Mouse (Mus musculus) neutrophil, adult 5-6 weeks (primary cell): Measurements from ENCODE around the gene Usp25. TPM values are rescaled to one million over a fixed set of nuclear protein-coding genes. Genes with fewer than 3 reads are reported as not detected.

Experiments used
- ATAC-seq: fragments of 151-379, 151-347 bp; 2 replicates; pipeline ENCODE4 v1.8.0; 2017; ENCODE audit warnings: mild to moderate bottlenecking, moderate TSS enrichment; ENCODE audit not compliant: insufficient number of reproducible peaks, poor library complexity, low FRiP score, severe bottlenecking; ENCODE audit errors: extremely low read depth
- total RNA-seq: library from RNA; stranded (forward); fragments of 200-1000 nt; gene quantifications from 2 replicates; pipeline ENCODE4 v1.2.3, GENCODE M21; 2017

The Usp25 gene
- total RNA-seq, 1 experiment from 2014 or later = 151 TPM

GRCm38 (mm10) chr16:77103637-77104264 lies 90.2 kb downstream of the Usp25 start:
- ATAC-seq = no peak

- ATAC-seq = no peak
Observed at GRCm38 (mm10) chr16:77111268-77111667, 97.8 kb downstream of the Usp25 start.

- no peak for ATAC-seq
Observed at GRCm38 (mm10) chr16:77125908-77126307, 112.4 kb downstream of the Usp25 start.

GRCm38 (mm10) chr16:77128683-77129082 lies 115.2 kb downstream of the Usp25 start:
- no peak for ATAC-seq

- ATAC-seq = no peak
Observed at GRCm38 (mm10) chr16:77133055-77133454, 119.5 kb downstream of the Usp25 start.

GRCm38 (mm10) chr16:77140651-77141050 lies 127.1 kb downstream of the Usp25 start:
- no peak for ATAC-seq

GRCm38 (mm10) chr16:77146801-77147200 lies 133.3 kb downstream of the Usp25 start:
- ATAC-seq = no peak

- no peak for ATAC-seq
Observed at GRCm38 (mm10) chr16:77150338-77150737, 136.8 kb downstream of the Usp25 start.

GRCm38 (mm10) chr16:77150884-77151283 lies 137.4 kb downstream of the Usp25 start:
- no peak for ATAC-seq

- no peak for ATAC-seq
Observed at GRCm38 (mm10) chr16:77152288-77152687, 138.8 kb downstream of the Usp25 start.

GRCm38 (mm10) chr16:77153216-77153715 lies 139.8 kb downstream of the Usp25 start:
- ATAC-seq = no peak

- no peak for ATAC-seq
Observed at GRCm38 (mm10) chr16:77153815-77154214, 140.3 kb downstream of the Usp25 start.

GRCm38 (mm10) chr16:77154831-77155230 lies 141.3 kb downstream of the Usp25 start:
- ATAC-seq = no peak
